Mouse (Mus musculus) retina, embryonic 14.5 days (tissue): Measurements from ENCODE around the gene Dnajb13.
"Not testable (repeated sequence)": the region's sequence is repeated elsewhere in the genome, so short reads cannot be mapped to it uniquely, and the experiment has no call there.

Experiments
- DNase-seq: peaks from one replicate; pipeline ENCODE4 v3.0.0-alpha.2; 2015; ENCODE audit warnings: low spot score

Dnajb13 gene

GRCm38 (mm10) chr7:100488474-100489048, 26.2 kb downstream of the Dnajb13 start:
- DNase-seq = no peak

GRCm38 (mm10) chr7:100487301-100487700, 27.5 kb downstream of the Dnajb13 start:
- no peak for DNase-seq

- DNase-seq = no peak
Observed at GRCm38 (mm10) chr7:100484493-100484892, 30.3 kb downstream of the Dnajb13 start.

- DNase-seq = not testable (repeated sequence)
Observed at GRCm38 (mm10) chr7:100482046-100482445, 32.7 kb downstream of the Dnajb13 start.

GRCm38 (mm10) chr7:100480175-100480574, 34.6 kb downstream of the Dnajb13 start:
- DNase-seq = no peak

GRCm38 (mm10) chr7:100479823-100480164, 35.0 kb downstream of the Dnajb13 start:
- peak; percentile 25 for DNase-seq

- no peak for DNase-seq
Observed at GRCm38 (mm10) chr7:100479100-100479822, 35.5 kb downstream of the Dnajb13 start.

- no peak for DNase-seq
Observed at GRCm38 (mm10) chr7:100474680-100475079, 40.1 kb downstream of the Dnajb13 start.

- DNase-seq = no peak
Observed at GRCm38 (mm10) chr7:100473846-100474454, 40.8 kb downstream of the Dnajb13 start.

GRCm38 (mm10) chr7:100472777-100473176, 42.0 kb downstream of the Dnajb13 start, which contains the start of gene Ucp3:
Gene Ucp3, plus strand, starts transcription at chr7:100472990.
- no peak for DNase-seq

- DNase-seq = no peak
Observed at GRCm38 (mm10) chr7:100471407-100471797, 43.4 kb downstream of the Dnajb13 start.

- DNase-seq = no peak
Observed at GRCm38 (mm10) chr7:100470796-100471406, 43.9 kb downstream of the Dnajb13 start.

GRCm38 (mm10) chr7:100469502-100469901, 45.3 kb downstream of the Dnajb13 start:
- DNase-seq = no peak

- DNase-seq = no peak
Observed at GRCm38 (mm10) chr7:100468761-100469160, 46.0 kb downstream of the Dnajb13 start.

- no peak for DNase-seq
Observed at GRCm38 (mm10) chr7:100466781-100467510, 47.8 kb downstream of the Dnajb13 start.

GRCm38 (mm10) chr7:100465656-100466309, 49.0 kb downstream of the Dnajb13 start:
- no peak for DNase-seq

- no peak for DNase-seq
Observed at GRCm38 (mm10) chr7:100465248-100465647, 49.5 kb downstream of the Dnajb13 start.

- DNase-seq = no peak
Observed at GRCm38 (mm10) chr7:100464248-100464647, 50.5 kb downstream of the Dnajb13 start.

- no peak for DNase-seq
Observed at GRCm38 (mm10) chr7:100463757-100464156, 51.0 kb downstream of the Dnajb13 start.

- DNase-seq = no peak
Observed at GRCm38 (mm10) chr7:100463194-100463593, 51.6 kb downstream of the Dnajb13 start.

- no peak for DNase-seq
Observed at GRCm38 (mm10) chr7:100461621-100462151, 53.1 kb downstream of the Dnajb13 start.
